Mouse (Mus musculus) heart, postnatal 0 days (tissue): ENCODE measurements around the gene Scrt2. TPM values are rescaled to one million over a fixed set of nuclear protein-coding genes. Genes with fewer than 3 reads are reported as not detected.

Experiments
- ATAC-seq: fragments of 200-750 bp; cut with Nextera tagmentation; 2 replicates; pipeline ENCODE4 v1.8.0; 2017; ENCODE audit warnings: low read depth, moderate number of reproducible peaks, moderate library complexity; ENCODE audit not compliant: insufficient read depth
- DNase-seq: peaks from one replicate; pipeline ENCODE4 v3.0.0-alpha.2; 2016; ENCODE audit warnings: low spot score
- H3K27ac ChIP-seq: fragments of 300-500 bp; sonication (generic); 2 replicates; pipeline ENCODE4 v1.5.1; 2014; ENCODE audit warnings: low read depth, mild to moderate bottlenecking
- H3K27me3 ChIP-seq: fragments of 300-500 bp; sonication (generic); 2 replicates; pipeline ENCODE4 v1.6.1; 2014; ENCODE audit warnings: low read length, mixed read lengths; ENCODE audit not compliant: control insufficient read depth, insufficient read depth
- H3K36me3 ChIP-seq: fragments of 300-500 bp; sonication (generic); replicated peaks from 2 replicates; pipeline ENCODE4 v1.6.1; 2014; ENCODE audit warnings: low read length, mixed read lengths; ENCODE audit not compliant: control insufficient read depth, insufficient read depth
- H3K4me1 ChIP-seq: fragments of 300-500 bp; sonication (generic); 2 replicates; pipeline ENCODE4 v1.6.1; 2014; ENCODE audit warnings: antibody characterized with exemption; ENCODE audit not compliant: control insufficient read depth, insufficient read depth
- H3K4me2 ChIP-seq: fragments of 300-500 bp; sonication (generic); 2 replicates; pipeline ENCODE4 v1.6.1; 2014; ENCODE audit warnings: low read depth, mild to moderate bottlenecking, low read length, moderate library complexity
- H3K4me3 ChIP-seq: fragments of 300-500 bp; sonication (generic); 2 replicates; pipeline ENCODE4 v1.5.1; 2014; ENCODE audit warnings: low read depth, low read length
- H3K9ac ChIP-seq: fragments of 300-500 bp; sonication (generic); replicated peaks from 2 replicates; pipeline ENCODE4 v1.6.1; 2014; ENCODE audit warnings: low read depth, low read length, mixed read lengths
- H3K9me3 ChIP-seq: fragments of 300-500 bp; sonication (generic); replicated peaks from 2 replicates; pipeline ENCODE4 v1.6.1; 2016; ENCODE audit warnings: low read length; ENCODE audit not compliant: control insufficient read depth
- CTCF ChIP-seq: IDR thresholded peaks from 2 replicates; pipeline ENCODE4 v1.5.1; 2016; ENCODE audit warnings: antibody characterized with exemption, control low read depth, low read depth
- EP300 ChIP-seq: IDR thresholded peaks from 2 replicates; pipeline ENCODE4 v1.6.1; 2016; ENCODE audit warnings: antibody characterized with exemption, low read depth
- WGBS: fragments of 180-500 bp; shearing (Covaris S2); extraction: QIAGEN DNeasy Blood & Tissue Kit; methylation state at CpG from one replicate; pipeline ENCODE4 v1.1.7; 2014; 5-methylcytosine and 5-hydroxymethylcytosine counted together
- polyA plus RNA-seq: library from polyadenylated mRNA; unstranded; fragments of >200 nt; fragmentation: Nextera tagmentation; extraction: Ambion mirVana; gene quantifications from 2 replicates; pipeline ENCODE4 v1.2.1, GENCODE M21; 2015
- total RNA-seq: library from RNA; depleted of rRNA; stranded (reverse); fragments of >200 nt; gene quantifications from 2 replicates; pipeline ENCODE4 v1.2.3, GENCODE M21; 2014; ENCODE audit warnings: low replicate concordance

The Scrt2 gene
- total and polyA plus RNA-seq, 2 experiments from 2014 or later, result not detected

DNA sequence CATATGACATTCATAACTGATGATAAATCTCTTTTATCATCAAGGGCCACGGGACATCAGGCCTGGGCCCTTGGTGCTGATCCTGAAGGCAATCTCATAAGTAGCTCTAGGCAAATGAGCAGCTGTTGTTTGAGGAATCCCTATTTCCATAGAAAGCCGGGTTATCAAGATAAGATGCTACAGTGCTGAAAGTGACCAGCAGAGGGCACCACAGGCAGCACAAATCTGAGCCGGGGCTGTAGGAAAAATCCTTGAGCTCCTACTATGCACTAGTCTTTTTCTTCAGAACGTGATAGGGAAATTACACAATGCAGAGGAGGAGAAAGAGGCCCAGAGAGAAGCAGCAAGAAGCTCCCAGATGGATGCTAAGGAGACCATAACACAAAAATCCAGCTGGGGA, 7.7 kb downstream of the Scrt2 start:
- no peaks in the 10 kb centered on the region for H3K9me3 ChIP-seq
- TF ChIP-seq EP300 (no peak), CTCF (peak; percentile 58)
- no peak overlapping the region for H3K4me3 ChIP-seq
- DNase-seq (no peak), ATAC-seq (no peak)
- no peaks in the 10 kb centered on the region for H3K36me3 ChIP-seq
- H3K4me2 ChIP-seq, result no peak overlapping the region
- H3K9ac ChIP-seq, result no peak overlapping the region
- WGBS, result 15% methylated on average over 4 of the region's 4 CpGs
- H3K27ac ChIP-seq, result no peak overlapping the region
- peaks cover 4% of the 10 kb centered on the region; the same call in 1 of the 2 replicates for H3K4me1 ChIP-seq
- peaks cover 47% of the 10 kb centered on the region for H3K27me3 ChIP-seq

DNA sequence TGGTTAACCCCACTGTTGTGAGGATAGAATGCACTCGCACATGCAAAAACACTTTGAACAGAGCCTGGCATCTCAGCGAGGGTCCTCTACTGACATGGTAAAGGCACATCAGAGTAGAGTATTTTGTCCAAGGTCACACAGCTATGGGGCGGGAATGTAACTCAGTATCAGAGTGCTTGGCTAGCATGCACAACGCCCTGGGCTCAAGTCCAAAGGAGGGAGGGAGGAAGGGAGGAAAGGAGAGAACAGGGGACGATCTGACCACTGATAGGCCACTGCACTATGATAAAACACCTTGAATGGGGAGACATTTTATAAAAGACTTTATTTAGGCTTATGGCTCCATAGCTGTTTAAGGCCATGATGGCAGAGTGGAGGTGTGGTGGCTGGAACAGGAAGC, 8.3 kb downstream of the Scrt2 start:
- Histone ChIP-seq H3K4me3 (no peak overlapping the region), H3K9me3 (no peaks in the 10 kb centered on the region), H3K4me1 (peaks cover 4% of the 10 kb centered on the region; the same call in 1 of the 2 replicates), H3K27me3 (peaks cover 47% of the 10 kb centered on the region), H3K4me2 (no peak overlapping the region), H3K36me3 (no peaks in the 10 kb centered on the region), H3K27ac (no peak overlapping the region), H3K9ac (no peak overlapping the region)
- TF ChIP-seq CTCF (no peak), EP300 (no peak)
- ATAC-seq, result no peak
- no peak for DNase-seq
- whole genome bisulfite sequencing, result 61% methylated on average over 5 of the region's 5 CpGs

GRCm38 (mm10) chr2:152090486-152090885, 9.2 kb downstream of the Scrt2 start:
- H3K36me3 ChIP-seq, result no peaks in the 10 kb centered on the region
- H3K27ac ChIP-seq, result no peak overlapping the region
- no peak overlapping the region for H3K4me2 ChIP-seq
- DNase-seq (no peak), ATAC-seq (no peak)
- H3K9ac ChIP-seq, result no peak overlapping the region
- no peak overlapping the region for H3K4me3 ChIP-seq
- H3K9me3 ChIP-seq, result no peaks in the 10 kb centered on the region
- peaks cover 48% of the 10 kb centered on the region for H3K27me3 ChIP-seq
- peaks cover 7% of the 10 kb centered on the region; the same call in 1 of the 2 replicates for H3K4me1 ChIP-seq
- 77% methylated on average over 5 of the region's 5 CpGs for WGBS
- TF ChIP-seq EP300 (no peak), CTCF (no peak)

DNA sequence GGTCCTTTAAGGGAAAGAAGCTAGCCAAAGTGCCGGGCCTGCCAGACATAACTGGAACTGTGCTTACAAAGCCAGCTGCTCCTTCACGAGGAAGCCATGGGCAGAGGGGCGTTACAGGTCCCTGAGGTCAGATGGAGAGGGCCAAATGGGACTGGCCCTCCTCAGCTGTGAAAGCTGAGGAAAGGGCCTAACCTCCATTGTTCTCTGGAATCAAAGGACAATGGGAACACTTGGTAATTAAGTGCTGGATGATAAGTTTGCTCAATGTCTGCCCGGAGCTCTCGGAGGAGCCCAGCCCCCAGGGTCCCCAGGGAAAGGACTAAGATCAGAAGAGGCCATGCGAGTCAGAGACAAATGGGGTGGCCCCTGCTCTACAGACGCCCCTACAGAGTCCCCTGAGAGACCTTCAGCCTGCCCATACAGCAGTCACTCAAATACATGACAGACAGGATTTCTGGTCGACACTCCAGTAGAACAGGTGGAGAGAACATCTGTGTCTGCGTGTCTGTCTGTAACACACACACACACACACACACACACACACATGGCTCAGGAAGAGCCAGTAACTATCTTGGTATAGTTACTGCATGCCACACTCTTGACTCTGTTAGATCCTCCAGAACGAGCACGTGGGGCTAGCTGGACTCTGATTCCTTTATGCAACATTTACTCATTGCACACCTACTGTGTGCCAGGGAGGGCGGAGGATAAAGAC, 10.2 kb downstream of the Scrt2 start:
- ATAC-seq, result no peak
- Histone ChIP-seq H3K36me3 (no peaks in the 10 kb centered on the region), H3K27me3 (peaks cover 58% of the 10 kb centered on the region), H3K9me3 (no peaks in the 10 kb centered on the region), H3K27ac (no peak overlapping the region), H3K4me3 (no peak overlapping the region), H3K4me1 (peaks cover 7% of the 10 kb centered on the region; the same call in 1 of the 2 replicates), H3K4me2 (no peak overlapping the region), H3K9ac (no peak overlapping the region)
- 38% methylated on average over 12 of the region's 12 CpGs for WGBS
- TF ChIP-seq CTCF, result no peak
- TF ChIP-seq EP300, result no peak
- DNase-seq, result no peak

DNA sequence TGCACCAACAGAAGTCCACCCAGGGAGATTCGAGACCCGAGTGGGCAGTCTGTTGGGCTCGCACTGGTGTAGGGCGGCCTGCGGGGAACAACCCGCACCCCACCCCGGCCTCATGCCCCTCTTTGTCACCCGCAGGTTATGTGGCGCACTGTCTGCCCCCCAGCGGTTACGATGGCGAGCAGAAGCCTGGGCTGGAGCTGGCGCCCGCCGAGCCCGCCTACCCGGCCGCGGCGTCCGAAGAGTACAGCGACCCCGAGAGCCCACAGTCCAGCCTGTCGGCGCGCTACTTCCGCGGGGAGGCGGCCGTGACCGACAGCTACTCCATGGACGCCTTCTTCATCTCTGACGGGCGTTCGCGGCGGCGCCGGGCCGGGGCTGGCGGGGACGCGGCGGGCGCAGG, 11.6 kb downstream of the Scrt2 start:
- peaks cover 65% of the 10 kb centered on the region for H3K27me3 ChIP-seq
- DNase-seq (no peak), ATAC-seq (peak; percentile 21; the same call in 1 of the 2 replicates)
- H3K9me3 ChIP-seq, result no peaks in the 10 kb centered on the region
- no peak overlapping the region for H3K9ac ChIP-seq
- no peaks in the 10 kb centered on the region for H3K36me3 ChIP-seq
- peak overlapping the region; percentile 39 for H3K4me3 ChIP-seq
- no peak overlapping the region for H3K27ac ChIP-seq
- TF ChIP-seq EP300 (no peak), CTCF (0 out of 2 replicates have a peak, but pooled peaks have one; percentile 0)
- peak overlapping the region; percentile 50 for H3K4me2 ChIP-seq
- 6% methylated on average over 38 of the region's 45 CpGs for WGBS
- H3K4me1 ChIP-seq, result 0 out of 2 replicates have a peak, but pooled peaks cover 3% of the 10 kb centered on the region
